Mouse (Mus musculus) kidney, postnatal 36 days (tissue): ENCODE data around the gene Usp37.
A peak's percentile ranks its signal among the peaks of the same experiment; 100 is the strongest.

ENCODE experiments used
- DNase-seq, 2 experiments: peaks; one replicate each; pipeline ENCODE4 v3.0.0; 2021 to 2022; ENCODE audit warnings: mixed read lengths in 2 of 2

Gene Usp37

GRCm38 (mm10) chr1:74460273-74460672 lies 83.8 kb downstream of the Usp37 start:
- DNase-seq = peak; percentile 42 to 84

GRCm38 (mm10) chr1:74452611-74453045 lies 91.5 kb downstream of the Usp37 start:
- peak; percentile 35 to 59 for DNase-seq

GRCm38 (mm10) chr1:74444538-74444937 lies 99.5 kb downstream of the Usp37 start:
- no peak for DNase-seq

- DNase-seq = no peak
Observed at GRCm38 (mm10) chr1:74439166-74439876, 104.8 kb downstream of the Usp37 start.

GRCm38 (mm10) chr1:74437702-74438427 lies 106.2 kb downstream of the Usp37 start:
- DNase-seq = peak; percentile 14 to 22

- DNase-seq = no peak
Observed at GRCm38 (mm10) chr1:74435563-74435962, 108.5 kb downstream of the Usp37 start.

- peak; percentile 18 to 36 for DNase-seq
Observed at GRCm38 (mm10) chr1:74434596-74434995, 109.5 kb downstream of the Usp37 start.

- peak; percentile 46 to 58 for DNase-seq
Observed at GRCm38 (mm10) chr1:74433220-74433619, 110.9 kb downstream of the Usp37 start.

GRCm38 (mm10) chr1:74425845-74426244 lies 118.2 kb downstream of the Usp37 start:
- no peak for DNase-seq

- DNase-seq = no peak
Observed at GRCm38 (mm10) chr1:74423147-74423546, 120.9 kb downstream of the Usp37 start.

GRCm38 (mm10) chr1:74419440-74419794 lies 124.7 kb downstream of the Usp37 start:
- no peak for DNase-seq

GRCm38 (mm10) chr1:74418747-74419439 lies 125.2 kb downstream of the Usp37 start:
- peak; percentile 38 to 53 for DNase-seq

- DNase-seq = peak; percentile 66 to 77
Observed at GRCm38 (mm10) chr1:74415143-74415542, 128.9 kb downstream of the Usp37 start.

GRCm38 (mm10) chr1:74412711-74413110 lies 131.4 kb downstream of the Usp37 start:
- DNase-seq = no peak

- DNase-seq = no peak
Observed at GRCm38 (mm10) chr1:74411753-74412325, 132.2 kb downstream of the Usp37 start.

GRCm38 (mm10) chr1:74408589-74409504 lies 135.2 kb downstream of the Usp37 start, which contains the start of gene Vil1:
Vil1 (plus strand) TSS chr1:74409376.
- peak; percentile 71 for DNase-seq

GRCm38 (mm10) chr1:74404206-74404605 lies 139.9 kb downstream of the Usp37 start:
- DNase-seq = no peak

- DNase-seq = no peak
Observed at GRCm38 (mm10) chr1:74401015-74401702, 142.9 kb downstream of the Usp37 start.

GRCm38 (mm10) chr1:74400531-74400930 lies 143.6 kb downstream of the Usp37 start:
- DNase-seq = no peak

GRCm38 (mm10) chr1:74397919-74398451 lies 146.1 kb downstream of the Usp37 start:
- DNase-seq = peak; percentile 79 to 87
